Mouse (Mus musculus): Measurements from ENCODE around the gene Setd5.
A peak's percentile ranks its signal among the peaks of the same experiment; 100 is the strongest.

Setd5 gene

DNA sequence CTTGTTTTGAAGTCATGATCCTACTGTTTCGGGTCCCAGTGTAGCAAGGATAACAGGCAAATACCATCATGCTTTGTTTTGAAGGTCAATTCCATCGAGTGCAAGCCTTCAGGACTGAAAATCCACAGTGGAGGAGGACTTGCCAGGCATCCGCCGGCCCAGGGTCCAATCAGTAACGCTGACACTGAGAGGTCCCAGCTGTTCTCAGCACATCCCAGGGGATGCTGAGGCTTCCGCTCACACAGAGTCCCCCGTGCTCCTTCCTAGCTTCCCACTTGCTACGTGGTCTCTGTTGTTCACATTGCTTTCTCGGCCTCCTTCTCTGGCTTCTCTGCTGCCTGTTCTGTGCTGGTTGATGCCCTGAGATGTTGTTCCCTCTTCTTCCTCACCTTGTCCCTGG, 107.0 kb downstream of the Setd5 start:
- DNase-seq (ENCODE audit: extremely low spot score, low read depth, low spot score) = no peak

DNA sequence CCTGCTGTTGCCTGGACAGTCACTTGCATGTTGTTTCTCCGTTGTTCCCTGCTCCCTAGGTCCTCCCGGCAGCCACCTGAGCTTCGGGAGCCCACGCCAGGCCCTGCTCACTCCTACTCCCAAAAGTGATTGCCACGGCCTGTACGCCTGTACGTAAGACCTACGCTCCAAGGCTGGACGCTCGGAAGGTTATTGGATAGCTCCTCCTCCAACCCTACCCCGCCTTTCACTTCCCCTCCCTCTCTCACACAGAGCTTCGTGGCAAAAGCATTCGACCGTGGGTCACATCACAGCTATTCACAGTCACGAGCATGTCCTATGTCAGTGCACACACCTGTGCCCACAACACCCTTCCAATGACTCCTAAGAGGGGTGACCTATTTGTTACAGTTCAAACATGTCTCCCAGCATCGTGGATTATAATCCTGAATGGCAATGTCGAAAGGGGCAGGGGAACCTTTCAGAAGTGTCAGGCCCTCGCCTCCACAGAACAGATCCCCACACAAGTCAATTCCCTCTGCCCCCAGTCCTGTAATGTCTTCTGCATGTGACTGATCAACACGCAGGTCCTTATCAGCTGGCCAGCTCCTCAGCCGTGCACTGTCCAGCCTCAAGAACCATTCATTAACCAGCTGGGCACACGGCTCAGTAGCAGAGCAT, 107.8 kb downstream of the Setd5 start:
- DNase-seq (ENCODE audit: extremely low spot score, low read depth, low spot score) = no peak

- peak; percentile 22 for DNase-seq (ENCODE audit: extremely low spot score, low read depth, low spot score)
Measured at GRCm38 (mm10) chr6:113193765-113194460, 116.7 kb downstream of the Setd5 start.

DNA sequence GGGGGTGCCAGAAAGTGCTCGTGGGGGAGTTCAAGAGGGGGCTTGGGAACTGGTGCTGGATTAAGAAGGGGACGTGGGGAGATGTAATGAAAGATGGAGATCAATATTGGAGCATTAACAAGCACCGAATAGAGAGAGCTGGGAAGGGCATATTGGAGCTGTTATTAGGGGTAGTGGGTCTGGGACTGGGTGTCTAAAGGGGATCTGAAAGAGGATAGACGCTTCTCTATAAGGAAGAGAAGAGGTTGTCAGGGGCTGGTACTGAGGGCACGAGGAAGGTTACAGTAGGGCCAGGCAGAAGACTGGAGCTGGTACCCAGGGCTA, 117.3 kb downstream of the Setd5 start:
- no peak for DNase-seq (ENCODE audit: extremely low spot score, low read depth, low spot score)

DNA sequence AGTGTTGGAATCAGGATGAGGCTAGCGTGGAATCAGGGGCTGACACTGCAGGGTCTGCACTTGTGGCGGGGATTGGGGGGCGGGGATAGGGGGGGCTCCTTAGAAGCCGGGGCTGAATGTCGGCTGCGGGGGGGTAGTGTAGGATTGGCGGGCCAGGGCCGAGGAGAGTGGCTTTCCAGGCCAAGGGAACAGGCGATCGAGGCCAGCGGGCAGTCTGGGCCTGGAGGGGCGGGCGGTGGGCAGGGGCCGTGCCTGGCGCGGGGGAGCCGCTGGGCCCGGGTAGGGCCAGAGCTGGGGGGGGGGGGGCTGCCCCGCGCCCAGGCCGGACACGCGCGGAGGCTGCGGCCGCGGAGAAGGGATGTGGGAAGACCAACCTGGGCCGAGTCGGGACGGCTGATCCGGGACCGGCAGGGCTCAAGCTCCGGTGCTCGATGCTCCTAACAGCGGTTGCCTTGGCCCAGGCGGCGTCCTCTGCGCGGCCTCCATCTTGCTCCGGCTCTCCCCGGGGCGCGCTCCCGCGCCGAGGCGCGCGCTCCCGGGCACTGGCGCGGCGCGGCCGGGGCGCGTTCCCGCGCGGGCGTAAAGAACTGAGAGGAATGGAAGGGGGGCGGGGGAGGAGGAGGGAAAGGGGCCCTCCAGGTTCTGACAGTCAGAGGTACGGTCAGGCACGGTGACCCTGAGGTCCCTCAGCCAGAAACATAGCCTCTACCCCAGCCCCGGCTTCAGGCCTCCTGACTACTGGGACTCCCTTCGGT, 117.9 kb downstream of the Setd5 start, which contains the start of gene Lhfpl4:
TSS of gene Lhfpl4 (minus strand) at position 544 of the 755 bp plus-strand sequence.
- DNase-seq (ENCODE audit: extremely low spot score, low read depth, low spot score) = no peak

GRCm38 (mm10) chr6:113195596-113195992, 118.4 kb downstream of the Setd5 start:
- no peak for DNase-seq (ENCODE audit: extremely low spot score, low read depth, low spot score)
